ENCODE assay signal across 8 mouse cellular contexts in genomic region chr15:100040541-100041266, GRCm38 (mm10). TPM values are rescaled to one million over a fixed set of nuclear protein-coding genes. Genes with fewer than 3 reads are reported as not detected.
DNase-seq lines count a peak whose midpoint lies in the region; ATAC-seq and TF ChIP-seq lines count a peak whose summit lies in the region.

No protein-coding gene starts in this region.

- H3K36me3 ChIP-seq in spleen, adult 2 months (ENCODE audit: control insufficient read depth, insufficient read depth, low read length): no peaks in the 10 kb centered on the region
- no peaks in the 10 kb centered on the region for H3K36me3 ChIP-seq in heart, postnatal 0 days (replicated peaks; ENCODE audit: control insufficient read depth, insufficient read depth, low read length)

- no peak for TF ChIP-seq CTCF in spleen, adult 2 months (IDR thresholded peaks at IDR 0.05; ENCODE audit: extremely low read depth, insufficient read depth, insufficient read length, insufficient replicate concordance)
- no peak for TF ChIP-seq CTCF in heart, postnatal 0 days (IDR thresholded peaks at IDR 0.05; ENCODE audit: low read depth)

- peak overlapping the region; percentile 69 for H3K4me2 ChIP-seq in heart, postnatal 0 days (ENCODE audit: low read depth, low read length)

- peak; percentile 52 for DNase-seq in cerebellum, adult 9-10 months
- no peak for DNase-seq in cerebellum, postnatal 4 days (ENCODE audit: low spot score in 2 of 2)
- DNase-seq in spleen, adult 2 months (ENCODE audit: low read depth in 1 of 2, low spot score in 2 of 2): no peak
- no peak for DNase-seq in spleen, adult 12 weeks (ENCODE audit: low spot score)
- peak; percentile 27 for DNase-seq in heart, postnatal 0 days (ENCODE audit: low spot score)
- peak; percentile 34 for DNase-seq in lung, postnatal 10 days
- no peak for DNase-seq in ovary, adult 18-20 months (ENCODE audit: low spot score)
- no peak for DNase-seq in frontal cortex, postnatal 14 days (ENCODE audit: low spot score in 2 of 2)

- no peaks in the 10 kb centered on the region for H3K9me3 ChIP-seq in heart, postnatal 0 days (replicated peaks; ENCODE audit: control insufficient read depth, low read length)

- peaks cover 12% of the 10 kb centered on the region for H3K4me1 ChIP-seq in spleen, adult 2 months (ENCODE audit: control insufficient read depth, insufficient read depth, insufficient read length)
- peaks cover 24% of the 10 kb centered on the region for H3K4me1 ChIP-seq in heart, postnatal 0 days (ENCODE audit: control insufficient read depth, insufficient read depth)

- no peaks in the 10 kb centered on the region for H3K27me3 ChIP-seq in spleen, adult 2 months (ENCODE audit: control insufficient read depth, insufficient read depth, low read length)
- H3K27me3 ChIP-seq in heart, postnatal 0 days (ENCODE audit: control insufficient read depth, insufficient read depth, low read length): no peaks in the 10 kb centered on the region

- peak overlapping the region; percentile 23; the same call in 1 of the 2 replicates for H3K9ac ChIP-seq in heart, postnatal 0 days (replicated peaks; ENCODE audit: low read depth, low read length)

- 31% methylated on average over 14 of the region's 14 CpGs for WGBS in spleen, adult 2 months
- 21% methylated on average over 14 of the region's 14 CpGs for WGBS in heart, postnatal 0 days

- ATAC-seq in heart, postnatal 0 days (ENCODE audit: insufficient read depth, low read depth): no peak

- no peak overlapping the region for H3K4me3 ChIP-seq in spleen, adult 2 months (ENCODE audit: extremely low read depth, insufficient read depth, insufficient read length)
- H3K4me3 ChIP-seq in heart, postnatal 0 days (ENCODE audit: low read depth, low read length): no peak overlapping the region; the same call in 1 of the 2 replicates

- TF ChIP-seq EP300 in heart, postnatal 0 days (IDR thresholded peaks at IDR 0.05; ENCODE audit: low read depth): no peak

- peak overlapping the region; percentile 69; the same call in 1 of the 2 replicates for H3K27ac ChIP-seq in spleen, adult 2 months (ENCODE audit: insufficient read depth, low read length)
- H3K27ac ChIP-seq in heart, postnatal 0 days (ENCODE audit: low read depth): peak overlapping the region; percentile 30; the same call in 1 of the 2 replicates

- TF ChIP-seq POLR2A in spleen, adult 2 months (IDR thresholded peaks at IDR 0.05; ENCODE audit: low read depth, low read length): no peak

RNA-seq across cellular contexts. Expression of gene Dip2b, which starts 2.2 kb away (rescaled TPM):
- 12.2 and 13.6 TPM in 2 replicates for polyA plus RNA-seq in spleen, adult 2 months (2012; rRNA removed)
- 24.0 and 24.8 TPM in 2 replicates for total RNA-seq in heart, postnatal 0 days (2014; rRNA removed; ENCODE audit: low replicate concordance)
- 8.8 and 9.7 TPM in 2 replicates for polyA plus RNA-seq in heart, postnatal 0 days (2015; fragmentation: Nextera tagmentation; extraction: Ambion mirVana)

Comparison
In these comparisons a context has a peak if more than half of its experiments do, and no peak if none do; other contexts are left out.
1. DNase-seq: peak in cerebellum, adult 9-10 months (single experiment), heart, postnatal 0 days (single experiment) and lung, postnatal 10 days (single experiment); none in cerebellum, postnatal 4 days (0 of 2), spleen, adult 2 months (0 of 2), spleen, adult 12 weeks (single experiment), ovary, adult 18-20 months (single experiment) and frontal cortex, postnatal 14 days (0 of 2).